Mouse (Mus musculus) small intestine, adult 10 weeks (tissue): ENCODE results near the gene Nhs. TPM values are rescaled to one million over a fixed set of nuclear protein-coding genes. Genes with fewer than 3 reads are reported as not detected.

Source experiments
- polyA plus RNA-seq: library from polyadenylated mRNA; stranded (reverse); fragments of 350-450 nt; fragmentation: Illumina TruSeq; extraction: RNeasy Lipid Tissue Mini Kit (QIAGEN cat#74804); gene quantifications from one replicate; pipeline ENCODE4 v1.2.3, GENCODE M21; 2014; ENCODE audit warnings: low replicate concordance

Nhs gene
- polyA plus RNA-seq = 4.8 TPM

DNA sequence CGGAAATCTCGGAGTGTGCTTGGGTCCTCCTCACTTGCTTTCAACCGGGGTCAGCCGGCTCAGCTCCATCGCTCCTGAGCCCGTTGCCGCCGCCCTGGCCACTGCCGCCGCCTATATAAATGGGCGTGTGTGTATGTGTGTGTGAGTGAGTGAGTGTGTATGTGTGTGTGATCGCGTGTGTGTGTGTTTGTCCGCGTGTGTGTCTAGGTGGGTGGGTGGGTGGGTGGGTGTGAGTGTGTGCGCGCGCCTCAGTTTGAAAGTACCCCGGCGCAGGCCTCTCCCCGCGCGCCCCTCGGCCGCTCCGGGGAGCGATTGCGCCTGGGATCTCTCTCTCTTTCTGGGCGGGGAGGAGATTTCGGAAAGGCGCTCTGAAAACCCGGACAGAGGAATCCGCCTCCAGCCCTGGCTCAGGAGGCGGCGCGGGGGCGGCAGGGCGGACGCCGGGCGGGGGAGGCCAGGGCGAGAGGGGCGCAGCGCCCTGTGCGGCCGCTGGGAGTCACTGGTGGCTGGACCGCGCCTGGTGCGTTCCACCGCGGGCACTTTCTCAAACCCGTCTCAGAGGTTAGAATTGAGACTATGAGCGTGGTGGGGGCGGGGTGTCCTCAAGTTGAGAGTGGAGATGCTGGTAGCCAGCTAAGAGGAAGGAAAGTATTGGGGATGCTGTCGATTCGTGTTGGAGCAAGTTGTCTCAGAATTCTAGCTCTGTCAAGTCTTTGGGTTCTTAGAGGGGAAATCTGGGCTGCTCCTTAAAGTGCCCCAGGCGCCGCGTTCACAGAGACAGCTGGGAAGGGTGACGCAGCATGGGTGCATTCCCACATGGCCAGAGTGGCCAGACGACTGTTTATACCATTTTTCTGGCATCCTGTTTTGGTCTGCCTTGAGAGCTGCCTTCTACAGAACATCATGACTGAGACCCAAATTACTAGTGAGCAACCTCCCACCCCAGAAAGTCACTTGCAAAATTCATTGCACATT, at the start of gene Nhs:
Nhs (minus strand) TSS at position 94 of the 975 bp plus-strand sequence.

